Mouse (Mus musculus): ENCODE measurements around the gene Ankrd53. TPM values are rescaled to one million over a fixed set of nuclear protein-coding genes. Genes with fewer than 3 reads are reported as not detected.

Gene Ankrd53
- total RNA-seq, 2 experiments from 2014 or later: not detected

Other genes with a start within 250 kb of the Ankrd53 start
- under 1 TPM; 0.55 to 0.98 TPM for gene Actg2, start 226.4 kb upstream of the Ankrd53 start, total RNA-seq (2021)
- gene Stambp, start 189.9 kb upstream of the Ankrd53 start, total RNA-seq (2021): 10 to 100 TPM; 38.7 to 39.0 TPM
- not detected for gene Clec4f, start 106.5 kb upstream of the Ankrd53 start, total RNA-seq (2021)
- gene Cd207, start 84.8 kb upstream of the Ankrd53 start, total RNA-seq (2021): not detected
- gene Vax2, start 51.4 kb upstream of the Ankrd53 start, total RNA-seq (2021): not detected
- gene Atp6v1b1, start 19.7 kb upstream of the Ankrd53 start, total RNA-seq (2021): under 1 TPM; 0.21 to 0.56 TPM
- 10 to 100 TPM; 47.3 to 55.4 TPM for gene Tex261, start 13.2 kb downstream of the Ankrd53 start, total RNA-seq (2021)
- 10 to 100 TPM; 63.0 to 66.3 TPM for gene Nagk, start 32.3 kb downstream of the Ankrd53 start, total RNA-seq (2021)
- gene Paip2b, start 69.1 kb downstream of the Ankrd53 start, total RNA-seq (2021): 10 to 100 TPM; 42.4 to 43.3 TPM
- 100 to 1,000 TPM; 109 to 119 TPM for gene Zfp638, start 104.5 kb downstream of the Ankrd53 start, total RNA-seq (2021)
- gene Dysf, start 245.9 kb downstream of the Ankrd53 start, total RNA-seq (2021): 1 to 10 TPM; 3.5 to 4.0 TPM

Measured in layer of hippocampus, postnatal 10 days (tissue).